Mouse (Mus musculus) adrenal gland, adult (tissue): ENCODE data around the gene Slc6a16.
A peak's percentile ranks its signal among the peaks of the same experiment; 100 is the strongest.

Source experiments
- DNase-seq, 2 experiments: peaks; one replicate each; pipeline ENCODE4 v3.0.0; 2022 to 2023; ENCODE audit warnings: low spot score in 1 of 2; ENCODE audit not compliant: inconsistent age in 2 of 2

Slc6a16 gene

DNA sequence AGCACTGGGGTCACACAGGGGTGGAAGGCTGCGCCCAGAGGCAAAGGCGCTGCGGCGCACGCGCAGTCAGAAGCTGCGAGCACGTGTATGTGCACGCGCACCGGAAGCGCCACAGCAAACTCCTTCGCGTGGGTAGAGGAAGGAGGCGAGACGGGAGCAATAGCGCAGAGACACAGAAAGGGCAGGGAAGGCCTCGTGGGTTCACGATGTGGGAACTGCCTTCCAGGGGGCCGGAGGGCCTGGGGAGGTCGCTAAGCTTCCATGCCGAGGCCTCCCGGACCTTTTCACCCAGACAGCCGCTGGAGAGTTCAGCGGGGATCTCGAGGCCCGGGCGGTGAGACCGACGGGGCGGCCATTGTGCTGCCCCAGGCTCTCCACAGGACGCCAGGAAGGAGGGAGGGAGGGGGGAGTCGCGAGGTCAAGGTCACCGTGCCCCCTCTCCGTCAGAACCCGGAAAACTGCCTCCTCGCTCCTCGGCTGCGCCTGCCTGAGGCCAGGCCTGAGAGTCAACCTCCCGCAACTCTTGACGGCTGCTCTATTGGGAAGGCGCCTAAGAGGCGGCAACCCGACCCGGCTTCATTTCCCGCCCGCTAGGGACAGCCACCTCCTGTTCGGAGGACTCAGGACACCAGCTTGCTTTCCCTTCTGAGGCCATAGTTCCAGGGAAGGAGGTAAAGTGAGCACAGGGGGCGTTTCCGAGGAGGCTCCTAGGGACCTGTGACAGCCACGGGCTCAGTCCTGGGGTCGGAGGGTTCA is at the start of gene Slc6a16:
Slc6a16 (plus strand) TSS at position 453 of the 756 bp plus-strand sequence.
- peak; percentile 28 to 44 for DNase-seq

GRCm38 (mm10) chr7:45191161-45191560 is 49.7 kb upstream of the Slc6a16 start:
- DNase-seq: no peak

DNA sequence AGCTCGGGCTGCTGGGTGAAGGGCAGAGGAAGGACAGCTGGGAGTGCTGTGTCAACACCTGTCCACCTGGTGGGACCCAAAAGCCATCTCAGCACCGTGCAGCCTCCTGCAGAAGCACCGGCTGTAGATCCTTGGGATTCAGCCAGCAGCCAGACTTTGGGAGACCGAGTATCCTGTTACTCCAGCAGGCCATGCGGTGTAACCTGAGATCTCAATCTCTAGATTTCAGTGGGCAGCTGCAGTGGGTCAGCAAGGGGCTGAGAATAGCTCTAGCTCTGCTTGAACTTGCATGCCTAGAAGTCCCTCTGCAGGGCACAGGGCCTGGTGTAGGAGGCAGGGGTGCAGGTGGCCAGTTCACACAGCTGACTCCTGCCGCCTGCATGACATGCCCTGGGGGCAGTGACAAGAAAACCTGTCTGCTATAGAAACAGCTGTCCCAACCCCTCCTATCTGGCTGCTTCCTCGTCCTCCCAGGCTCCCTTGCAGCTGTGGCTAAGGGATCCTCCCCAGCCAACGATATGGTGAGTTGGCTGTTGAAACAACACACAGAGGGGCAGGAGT is 49.0 kb upstream of the Slc6a16 start:
- DNase-seq: no peak

DNA sequence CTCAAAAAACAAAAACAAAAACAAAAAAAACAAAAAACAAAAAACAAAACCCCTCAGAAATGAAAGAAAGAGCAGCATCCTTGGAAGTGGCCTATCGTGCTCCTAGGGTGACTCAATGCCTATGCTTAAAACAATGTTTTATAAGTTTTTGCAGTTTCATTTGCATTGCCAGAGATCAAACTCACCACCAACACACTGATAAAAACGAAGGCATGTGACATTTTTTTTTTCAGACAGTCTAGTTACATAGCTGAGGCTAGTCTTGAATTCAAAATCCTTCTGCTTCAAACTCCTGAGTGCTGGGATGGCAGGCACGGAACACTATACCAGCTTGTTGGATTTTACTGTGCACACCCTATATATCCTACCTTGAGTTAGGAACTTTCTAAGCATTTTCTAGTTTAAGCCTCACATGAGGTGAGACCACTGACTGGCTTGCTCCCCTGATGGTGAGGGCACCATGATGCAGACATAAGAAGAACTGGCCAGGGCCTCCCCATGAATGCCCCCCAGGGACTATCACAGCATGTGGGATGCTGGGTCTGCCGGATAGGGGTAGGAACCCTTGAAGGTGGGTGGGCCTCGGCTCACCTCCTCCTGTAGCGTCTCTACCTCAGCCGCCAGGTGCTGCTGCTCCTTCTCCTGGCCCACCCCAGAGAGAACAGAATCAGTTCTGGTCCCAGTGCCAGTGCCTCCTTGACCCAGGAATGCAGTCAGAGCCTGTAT is 48.1 kb upstream of the Slc6a16 start:
- no peak for DNase-seq

GRCm38 (mm10) chr7:45193406-45193805 is 47.5 kb upstream of the Slc6a16 start:
- DNase-seq: no peak

DNA sequence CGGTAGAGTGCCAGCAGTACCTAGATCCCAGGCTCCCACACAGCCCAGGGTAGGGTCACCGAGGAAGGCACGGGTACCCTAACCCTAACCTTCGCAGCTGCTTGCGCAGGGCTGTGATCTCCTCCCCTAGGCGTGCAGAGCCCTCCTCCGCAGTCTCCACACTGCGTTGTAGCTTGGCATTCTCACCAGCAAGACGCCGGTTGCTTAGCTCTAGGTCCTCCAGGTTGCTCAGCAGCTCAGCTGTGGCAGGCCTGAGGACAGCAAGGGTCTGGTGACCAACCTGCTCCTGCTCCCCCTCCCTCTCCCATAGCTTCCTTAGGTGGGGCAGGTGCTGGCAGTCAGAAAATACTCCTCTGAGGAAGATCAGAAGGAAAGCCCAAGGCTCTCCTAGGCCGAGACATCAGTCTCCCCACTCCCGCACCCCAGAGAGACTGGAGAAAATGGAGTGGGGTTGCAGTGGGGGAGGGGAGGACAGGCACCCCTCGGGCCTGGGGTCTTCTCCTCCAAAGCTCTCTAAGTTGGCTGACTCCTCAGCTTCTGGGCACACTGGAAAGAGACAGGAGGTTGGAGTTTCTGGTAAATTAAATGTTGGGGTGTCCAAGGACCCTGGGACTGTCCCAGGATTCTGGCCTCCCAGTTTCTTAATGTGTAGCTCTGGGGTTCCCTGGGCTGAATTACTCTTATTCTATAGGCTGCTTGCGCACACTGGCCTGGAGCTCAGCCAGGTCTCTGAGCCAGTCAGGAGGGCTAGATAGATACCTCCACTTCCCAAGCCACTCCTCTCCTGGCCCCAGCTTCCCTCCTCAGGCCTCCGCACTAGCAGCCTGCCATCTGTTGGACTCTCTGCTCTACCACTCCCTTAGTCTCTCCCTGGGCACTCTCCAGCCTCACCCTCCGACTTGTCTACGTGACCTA is 46.8 kb upstream of the Slc6a16 start:
- no peak for DNase-seq

DNA sequence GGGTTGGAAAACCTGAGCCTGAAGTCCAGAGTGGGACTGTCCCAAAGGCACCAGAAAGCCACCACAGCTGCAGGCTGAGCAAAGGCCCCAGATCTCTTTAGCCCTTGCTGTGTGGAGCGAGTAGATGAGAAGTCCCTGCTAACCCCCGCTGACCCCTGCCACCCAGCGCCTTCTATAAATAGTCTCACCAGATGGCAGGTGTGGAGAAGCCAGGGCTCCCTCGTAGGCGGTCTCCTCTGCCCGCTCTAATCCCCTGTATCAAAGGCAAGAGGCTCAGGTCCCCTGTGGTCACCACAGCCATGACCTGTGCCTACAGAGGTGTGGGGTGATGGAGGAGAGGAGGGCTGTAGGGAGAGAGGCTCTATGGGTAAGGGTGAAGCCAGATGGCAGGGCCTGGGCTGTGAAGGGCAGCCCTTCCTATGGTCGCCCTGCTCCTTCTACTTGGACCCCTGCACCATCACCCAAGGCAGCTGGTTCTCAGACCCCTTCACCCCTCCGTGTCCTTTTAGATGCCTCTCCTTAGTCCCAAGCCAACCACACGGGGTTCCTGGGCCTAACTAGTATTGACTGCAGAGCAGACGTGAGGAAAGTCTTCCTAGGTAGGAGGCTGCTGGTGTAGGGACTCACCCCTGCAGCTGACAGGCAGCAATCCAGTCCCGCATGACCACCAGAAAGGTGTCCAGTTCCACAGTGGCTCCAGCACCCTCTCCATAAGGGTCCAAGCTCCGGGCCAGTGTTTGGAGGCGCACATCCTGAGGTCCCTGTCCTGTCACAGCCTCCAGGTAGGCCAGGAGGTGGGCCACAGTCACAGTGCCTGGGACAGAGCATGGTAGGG is 45.3 kb upstream of the Slc6a16 start:
- no peak for DNase-seq

GRCm38 (mm10) chr7:45196176-45196535 is 44.7 kb upstream of the Slc6a16 start:
- no peak for DNase-seq

- no peak for DNase-seq
These were observed 43.9 kb upstream of the Slc6a16 start for GRCm38 (mm10) chr7:45196994-45197393.

DNA sequence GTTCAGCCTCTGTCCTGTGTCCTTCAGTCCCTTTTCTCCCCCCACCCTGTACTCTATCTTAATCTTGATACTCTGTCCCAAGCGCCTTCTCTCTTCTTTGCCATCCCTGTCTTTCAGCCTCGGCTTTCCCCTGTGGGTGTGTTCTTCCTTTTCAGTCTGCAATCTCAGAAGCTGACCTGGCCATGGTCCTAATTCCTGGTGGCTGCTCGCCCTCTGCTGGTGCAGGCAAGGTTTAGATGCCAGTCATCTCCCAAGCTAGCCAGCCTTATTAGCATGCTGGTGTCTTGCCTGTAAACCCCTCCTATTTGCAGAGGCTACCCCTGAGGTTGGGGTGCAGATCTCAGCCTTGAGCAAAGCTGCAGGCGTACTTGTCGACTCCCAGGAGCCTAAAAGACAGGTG is 42.5 kb upstream of the Slc6a16 start:
- peak; percentile 77 to 91 for DNase-seq

DNA sequence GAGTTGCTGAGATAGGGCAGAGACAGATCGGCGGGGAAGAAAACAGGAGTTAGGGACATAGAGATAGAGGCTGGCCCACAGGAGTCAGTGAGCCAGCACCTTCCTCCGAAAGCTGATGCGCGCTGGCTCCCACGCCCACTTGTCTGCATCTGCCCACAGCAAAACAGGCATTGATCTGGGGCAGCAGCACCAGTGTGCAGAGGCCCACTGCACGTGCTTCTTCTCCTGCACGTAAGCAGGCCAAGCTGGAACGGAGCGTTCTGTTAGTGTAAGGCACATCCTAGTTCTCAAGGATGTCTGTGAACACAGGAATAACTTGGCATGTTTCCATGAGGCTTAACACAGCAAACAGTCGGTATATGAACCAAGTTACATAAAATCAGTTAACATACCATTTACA is 41.9 kb upstream of the Slc6a16 start:
- no peak for DNase-seq

DNA sequence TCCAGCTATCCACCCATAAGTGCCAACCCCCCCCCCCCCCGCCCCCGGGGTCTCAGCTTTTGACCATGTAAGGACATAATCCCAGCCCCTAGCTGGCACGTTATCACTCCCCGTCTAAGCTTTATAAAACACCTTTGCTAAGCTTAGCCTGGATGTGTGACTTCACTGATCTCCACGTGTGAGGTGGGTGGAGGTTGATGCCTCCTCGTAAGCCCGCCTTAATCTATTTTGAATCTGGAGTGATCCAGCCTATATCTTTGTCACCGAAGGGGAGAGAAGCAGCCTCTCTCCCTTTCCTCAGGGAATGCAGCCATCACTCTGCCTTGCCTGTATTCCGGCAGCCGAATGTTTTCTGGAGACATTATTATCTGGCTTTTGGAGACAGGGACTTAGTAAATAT is 38.2 kb upstream of the Slc6a16 start:
- no peak for DNase-seq

GRCm38 (mm10) chr7:45204380-45205143 is 36.3 kb upstream of the Slc6a16 start, which contains the start of gene Ccdc155:
TSS of gene Ccdc155 (minus strand) at chr7:45204892.
- DNase-seq: peak; percentile 92 to 94

GRCm38 (mm10) chr7:45208260-45208659 is 32.6 kb upstream of the Slc6a16 start:
- DNase-seq: no peak

DNA sequence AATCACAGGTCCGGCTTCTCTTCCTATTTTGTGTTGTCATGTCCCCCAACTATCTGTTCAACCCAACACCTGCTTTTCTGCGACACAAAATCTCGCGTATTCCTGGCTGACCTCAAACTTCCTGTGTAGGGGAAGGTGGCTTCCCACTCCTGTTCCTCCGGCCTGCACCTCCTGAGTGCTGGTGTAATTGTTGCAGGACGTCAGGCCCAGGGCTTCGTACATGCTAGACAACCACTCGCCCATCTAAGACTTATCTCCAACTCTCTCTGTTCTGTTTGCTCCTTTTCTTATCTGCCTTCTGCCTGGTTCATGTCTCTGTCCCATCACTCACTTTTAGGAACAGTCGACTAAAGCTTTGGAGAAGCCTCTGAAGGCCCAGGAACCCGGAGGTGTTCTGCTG is 29.8 kb upstream of the Slc6a16 start:
- no peak for DNase-seq

- no peak for DNase-seq
These were observed 29.0 kb upstream of the Slc6a16 start, which contains the start of gene Dkkl1 for GRCm38 (mm10) chr7:45211851-45212251. TSS of gene Dkkl1 (minus strand) at chr7:45212147.

DNA sequence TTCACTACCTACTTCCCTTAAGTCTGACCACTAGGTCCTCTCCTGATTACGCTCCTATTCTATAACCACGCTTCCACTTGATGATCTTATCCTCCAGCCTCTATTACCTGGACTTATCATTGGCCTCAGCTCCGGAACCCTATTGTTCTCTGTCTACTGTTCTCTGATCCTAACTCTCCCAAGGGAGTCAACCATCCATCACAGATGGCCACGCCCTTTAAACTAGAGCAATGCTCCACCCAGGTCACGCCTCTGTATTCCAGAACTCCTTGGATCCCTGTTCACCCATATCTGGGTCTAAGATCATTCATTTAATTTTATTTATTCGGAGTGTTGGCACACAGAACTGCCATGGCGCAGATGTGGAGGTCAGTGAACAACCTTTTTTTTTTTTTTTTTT is 28.5 kb upstream of the Slc6a16 start:
- DNase-seq: no peak

GRCm38 (mm10) chr7:45213708-45214107 is 27.2 kb upstream of the Slc6a16 start:
- no peak for DNase-seq

GRCm38 (mm10) chr7:45215673-45216441 is 25.0 kb upstream of the Slc6a16 start, which contains the start of gene Tead2:
TSS of gene Tead2 (plus strand) at chr7:45215753.
- peak; percentile 42 to 67 for DNase-seq
